Mouse (Mus musculus): Measurements from ENCODE around the gene Agap1. TPM values are rescaled to one million over a fixed set of nuclear protein-coding genes. Genes with fewer than 3 reads are reported as not detected.

The Agap1 gene
- total and polyA plus RNA-seq, 3 experiments = 0.01 TPM; not detected in 2

- no peak overlapping the region for H3K4me3 ChIP-seq (ENCODE audit: control insufficient read depth in 1 of 2, insufficient read depth in 1 of 2, low read depth in 2 of 2, low read length in 2 of 2)
- TF ChIP-seq ZKSCAN1 (IDR thresholded peaks at IDR 0.05; ENCODE audit: low read depth, low read length) = no peak
- TF ChIP-seq RAD21 (IDR thresholded peaks at IDR 0.05; ENCODE audit: low read depth, low read length) = no peak
- no peak for TF ChIP-seq CHD2 (IDR thresholded peaks at IDR 0.05; ENCODE audit: low read length)
- no peak for TF ChIP-seq USF1 (IDR thresholded peaks at IDR 0.05; ENCODE audit: low read depth, low read length)
- no peak for TF ChIP-seq MYB (IDR thresholded peaks at IDR 0.05; ENCODE audit: low read depth, low read length)
- TF ChIP-seq ZMIZ1 (IDR thresholded peaks at IDR 0.05; ENCODE audit: low read depth, low read length) = no peak
- no peak for TF ChIP-seq MYC (IDR thresholded peaks at IDR 0.05; ENCODE audit: low read depth, low read length)
- no peak for TF ChIP-seq CHD1 (IDR thresholded peaks at IDR 0.05; ENCODE audit: low read depth, low read length)
- no peak for TF ChIP-seq NRF1 (IDR thresholded peaks at IDR 0.05; ENCODE audit: insufficient read depth, low read depth, low read length, poor library complexity, severe bottlenecking)
- no peak for TF ChIP-seq TCF12 (IDR thresholded peaks at IDR 0.05; ENCODE audit: low read depth, low read length)
- no peak for TF ChIP-seq KAT2A (conservative IDR thresholded peaks at IDR 0.05; ENCODE audit: low read depth, low read length)
- TF ChIP-seq POLR2AphosphoS2 (IDR thresholded peaks at IDR 0.05; ENCODE audit: low read length) = no peak
- TF ChIP-seq MAFK (IDR thresholded peaks at IDR 0.05; ENCODE audit: borderline replicate concordance, low read depth, low read length) = no peak
- no peak overlapping the region for H3K27ac ChIP-seq (ENCODE audit: control insufficient read depth, low read depth, low read length)
- H3K27me3 ChIP-seq (ENCODE audit: control insufficient read depth in 1 of 2, insufficient read depth in 2 of 2, low read length in 2 of 2) = no peaks in the 10 kb centered on the region
- DNase-seq (ENCODE audit: low read depth, low spot score) = no peak
- H3K36me3 ChIP-seq (ENCODE audit: control insufficient read depth in 1 of 2, insufficient read depth in 2 of 2, low read length in 2 of 2) = no peaks in the 10 kb centered on the region
- no peaks in the 10 kb centered on the region for H3K9me3 ChIP-seq (replicated peaks; ENCODE audit: insufficient read depth, low read length)
- no peaks in the 10 kb centered on the region for H3K79me2 ChIP-seq (ENCODE audit: control insufficient read depth, insufficient read depth, low read length, poor library complexity)
- H3K4me1 ChIP-seq (ENCODE audit: control insufficient read depth in 1 of 2, insufficient read depth in 2 of 2, low read length in 2 of 2) = no peaks in the 10 kb centered on the region
- H3K9ac ChIP-seq (ENCODE audit: control insufficient read depth, low read depth, low read length, poor library complexity, severe bottlenecking) = no peak overlapping the region
Observed at GRCm38 (mm10) chr1:89902641-89903040, 448.0 kb downstream of the Agap1 start.

GRCm38 (mm10) chr1:89909796-89910195 lies 455.2 kb downstream of the Agap1 start:
- Histone ChIP-seq H3K4me3 (ENCODE audit: control insufficient read depth in 1 of 2, insufficient read depth in 1 of 2, low read depth in 2 of 2, low read length in 2 of 2) (no peak overlapping the region), H3K36me3 (ENCODE audit: control insufficient read depth in 1 of 2, insufficient read depth in 2 of 2, low read length in 2 of 2) (no peaks in the 10 kb centered on the region), H3K27me3 (ENCODE audit: control insufficient read depth in 1 of 2, insufficient read depth in 2 of 2, low read length in 2 of 2) (no peaks in the 10 kb centered on the region), H3K27ac (ENCODE audit: control insufficient read depth, low read depth, low read length) (no peak overlapping the region), H3K4me1 (ENCODE audit: control insufficient read depth in 1 of 2, insufficient read depth in 2 of 2, low read length in 2 of 2) (no peaks in the 10 kb centered on the region), H3K9me3 (replicated peaks; ENCODE audit: insufficient read depth, low read length) (no peaks in the 10 kb centered on the region), H3K79me2 (ENCODE audit: control insufficient read depth, insufficient read depth, low read length, poor library complexity) (no peaks in the 10 kb centered on the region), H3K9ac (ENCODE audit: control insufficient read depth, low read depth, low read length, poor library complexity, severe bottlenecking) (no peak overlapping the region)
- TF ChIP-seq MEF2A (IDR thresholded peaks at IDR 0.05; ENCODE audit: extremely low read depth, insufficient replicate concordance, low read depth, low read length, poor library complexity, severe bottlenecking) (no peak), CTCF (IDR thresholded peaks at IDR 0.05 in 2 of 3, conservative IDR thresholded peaks at IDR 0.05 in 1 of 3; ENCODE audit: control insufficient read depth in 1 of 3, insufficient read depth in 1 of 3, low read depth in 2 of 3, low read length in 3 of 3, poor library complexity in 1 of 3, severe bottlenecking in 1 of 3) (no peak), MYB (IDR thresholded peaks at IDR 0.05; ENCODE audit: low read depth, low read length) (no peak), CHD2 (IDR thresholded peaks at IDR 0.05; ENCODE audit: low read length) (no peak), MAZ (IDR thresholded peaks at IDR 0.05; ENCODE audit: low read depth, low read length) (no peak)
- no peak for DNase-seq (ENCODE audit: low read depth, low spot score)

All from MEL (cell line).